Mouse (Mus musculus): ENCODE data around the gene Pdp2.
A peak's percentile ranks its signal among the peaks of the same experiment; 100 is the strongest.
"Not testable (repeated sequence)": the region's sequence is repeated elsewhere in the genome, so short reads cannot be mapped to it uniquely, and the experiment has no call there.

Gene Pdp2

DNA sequence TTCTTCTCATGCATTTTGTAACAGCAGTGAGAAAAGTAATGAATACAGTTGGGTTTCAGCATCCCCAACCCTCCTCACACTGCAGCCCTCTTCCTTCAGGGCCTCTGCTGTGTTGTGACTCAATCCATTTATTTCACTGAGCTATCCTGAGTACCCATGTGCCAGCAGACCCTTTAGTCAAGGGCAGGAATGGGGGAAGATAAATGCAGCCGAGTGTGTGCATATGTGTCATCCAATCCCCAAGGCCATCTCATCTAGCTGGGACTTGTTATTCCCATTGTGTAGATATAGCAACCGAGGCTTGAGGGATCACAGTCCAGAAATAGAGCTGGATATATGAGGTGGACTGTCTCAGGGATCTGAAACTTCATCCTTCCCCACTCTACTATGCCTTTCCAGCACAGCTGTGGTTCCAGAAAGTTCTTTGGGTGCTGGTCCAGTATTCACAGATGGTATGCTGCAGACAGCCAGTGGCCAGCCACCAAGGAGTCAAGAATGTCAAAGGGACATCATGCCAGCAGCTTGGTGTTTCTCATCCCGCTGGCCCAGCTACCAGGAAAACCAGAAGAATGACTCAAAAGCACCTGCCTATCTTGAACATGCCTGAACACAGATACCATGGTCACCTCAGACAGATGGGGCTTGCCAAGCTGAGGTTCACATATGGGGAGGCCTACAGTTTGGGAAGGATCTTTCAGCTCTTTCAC, 43.9 kb downstream of the Pdp2 start:
- DNase-seq: no peak

DNA sequence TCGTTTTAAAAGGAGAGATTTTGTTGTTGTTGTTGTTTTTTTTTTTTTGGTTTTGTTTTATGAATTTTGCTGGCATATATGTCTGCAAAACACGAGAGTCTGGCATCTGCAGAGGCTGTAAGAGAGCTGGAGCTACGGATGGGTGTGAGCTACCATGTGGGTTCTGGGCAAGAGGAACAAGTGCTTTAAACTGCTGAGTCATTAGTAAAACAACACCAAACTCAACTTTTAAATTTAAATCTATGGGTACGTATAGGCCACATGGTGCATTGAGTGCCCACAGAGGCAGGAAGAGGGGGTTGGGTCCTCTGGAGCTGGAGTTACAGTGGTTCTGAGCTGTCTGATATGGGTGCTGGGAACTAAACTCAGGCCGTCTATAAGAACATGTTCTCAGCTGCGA, 46.8 kb downstream of the Pdp2 start:
- no peak for DNase-seq

DNA sequence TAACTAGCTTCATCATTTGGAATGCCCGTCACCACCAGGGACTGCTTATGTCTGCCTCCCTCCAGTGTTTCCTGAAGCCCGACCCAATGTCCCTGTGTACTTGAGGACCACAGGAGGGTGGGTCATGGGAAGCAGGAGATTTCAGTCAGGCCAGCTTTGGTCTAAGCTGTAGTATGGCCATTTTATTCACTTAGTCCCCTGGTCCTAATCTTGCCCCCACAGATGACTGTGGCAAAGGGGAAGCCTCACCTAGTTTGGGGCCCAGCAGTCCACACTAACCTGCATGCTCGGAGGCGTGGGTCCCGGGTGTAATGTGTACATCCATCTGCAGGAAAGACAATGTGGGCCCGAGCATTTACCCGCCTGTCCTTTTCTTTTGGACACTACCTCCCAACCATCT, 49.0 kb downstream of the Pdp2 start:
- DNase-seq: no peak

DNA sequence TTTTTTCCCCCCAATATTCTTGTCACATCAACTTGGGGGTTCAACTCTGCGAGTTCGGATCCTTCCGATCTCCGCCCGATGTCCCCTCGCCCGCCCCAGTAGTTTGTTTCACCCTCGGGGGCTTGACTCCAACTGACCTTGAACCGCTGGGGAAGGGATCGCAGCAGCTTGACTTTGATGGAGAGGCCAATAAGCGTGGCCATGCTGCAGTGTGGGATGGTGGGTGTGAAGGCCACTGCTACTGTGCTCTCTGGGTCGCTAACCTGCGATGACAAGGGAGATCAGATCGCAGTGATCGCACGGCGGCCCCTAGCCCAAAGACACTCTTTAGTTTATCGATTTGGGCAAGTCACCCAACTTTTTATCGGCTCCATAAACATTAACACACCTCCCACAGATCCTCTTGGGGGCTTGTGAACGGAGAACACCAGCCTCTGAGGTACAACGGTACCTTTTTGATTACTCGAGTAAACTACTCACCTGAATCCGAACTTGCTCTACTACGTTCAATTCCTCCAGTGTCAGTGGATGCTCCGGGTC, 49.6 kb downstream of the Pdp2 start:
- no peak for DNase-seq

DNA sequence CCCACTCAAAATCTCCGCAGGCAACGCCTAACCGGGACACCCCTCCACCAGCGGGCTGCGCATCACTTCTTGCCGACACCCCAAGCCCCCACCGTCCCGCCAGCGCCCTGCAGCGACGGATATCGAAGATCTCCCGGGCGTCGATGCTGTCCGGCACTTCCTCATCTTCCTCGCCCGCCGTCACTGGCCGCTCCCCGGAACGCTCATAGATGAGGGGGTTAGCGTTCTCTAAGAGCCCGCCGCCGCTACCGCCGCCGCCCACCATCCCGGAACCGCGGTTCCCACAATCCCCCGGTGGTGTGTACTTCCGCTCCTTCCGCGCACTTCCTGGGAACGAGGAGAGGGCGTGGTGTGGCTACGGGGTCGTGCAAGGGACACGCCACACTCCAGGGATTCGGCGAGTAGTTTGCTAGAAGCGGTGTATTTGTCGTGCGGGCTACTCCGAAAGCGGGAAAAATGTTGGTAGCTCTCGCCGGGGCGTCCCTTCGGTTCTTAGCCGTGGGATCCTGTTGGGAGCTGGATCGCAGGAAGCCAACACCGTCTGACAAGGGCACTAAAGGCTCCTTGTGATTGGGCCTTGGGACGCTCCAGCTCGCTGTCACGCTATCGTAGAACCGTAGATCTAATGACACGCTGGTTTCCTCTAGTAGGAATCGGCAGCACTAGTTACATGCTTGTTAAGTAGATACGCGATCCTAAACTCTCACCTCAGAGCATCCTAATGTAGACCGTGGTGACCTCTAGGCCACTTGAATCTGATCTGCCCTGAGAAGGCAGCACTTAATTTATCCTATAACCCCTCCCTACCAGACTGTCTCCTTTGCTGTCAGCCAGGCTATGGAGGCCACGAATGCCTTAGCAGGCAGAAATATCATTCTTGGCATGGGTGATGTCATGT, 50.4 kb downstream of the Pdp2 start, which contains the start of gene Ciao2b:
TSS of gene Ciao2b (minus strand) at position 540 of the 898 bp plus-strand sequence.
- DNase-seq: peak; percentile 88

DNA sequence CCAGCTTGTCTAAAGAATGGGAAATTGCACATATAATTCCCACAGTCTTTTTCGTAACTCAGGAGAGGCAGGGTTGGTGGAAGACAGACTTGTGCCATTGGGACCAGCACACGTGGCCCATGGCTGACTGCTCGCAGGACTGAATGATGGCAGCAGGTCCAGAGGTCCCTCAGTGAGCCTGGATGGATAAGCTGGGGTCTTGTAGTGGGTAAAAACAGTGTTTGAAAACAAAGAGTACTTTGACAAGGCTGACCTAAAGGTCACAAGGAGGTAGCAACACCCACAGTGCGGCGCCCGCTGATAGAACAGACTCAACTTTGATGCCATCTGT, 51.0 kb downstream of the Pdp2 start:
- no peak for DNase-seq

DNA sequence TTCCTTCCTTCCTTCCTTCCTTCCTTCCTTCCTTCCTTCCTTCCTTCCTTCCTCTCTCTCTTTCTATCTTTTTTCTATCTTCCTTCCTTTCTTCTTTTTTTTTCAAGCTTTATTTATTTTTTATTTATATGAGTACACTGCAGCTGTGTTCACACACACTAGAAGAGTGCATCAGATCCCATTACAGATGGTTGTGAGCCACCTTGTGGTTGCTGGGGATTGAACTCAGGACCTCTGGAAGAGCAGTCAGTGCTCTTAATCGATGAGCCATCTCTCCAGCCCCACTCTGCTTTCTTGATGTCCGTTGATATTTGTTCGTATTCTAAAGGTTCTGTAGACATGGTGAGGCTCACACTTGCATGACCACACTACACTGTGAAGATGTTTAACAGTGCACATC, 52.9 kb downstream of the Pdp2 start:
- DNase-seq: not testable (repeated sequence)
